Mouse (Mus musculus) embryonic fibroblast, embryonic 13.5 days (primary cell): ENCODE results near the gene B3gnt9. TPM values are rescaled to one million over a fixed set of nuclear protein-coding genes. Genes with fewer than 3 reads are reported as not detected.
"Not testable (repeated sequence)": the region's sequence is repeated elsewhere in the genome, so short reads cannot be mapped to it uniquely, and the experiment has no call there.

ENCODE experiments used
- H3K27ac ChIP-seq: 2 replicates; pipeline ENCODE4 v1.5.1; 2012; ENCODE audit warnings: low read length, control low read depth, inconsistent platforms; ENCODE audit not compliant: insufficient read depth
- H3K4me1 ChIP-seq: 2 replicates; pipeline ENCODE4 v1.6.1; 2011; ENCODE audit warnings: low read length; ENCODE audit not compliant: control insufficient read depth, insufficient read depth
- H3K4me3 ChIP-seq: 2 replicates; pipeline ENCODE4 v1.5.1; 2011; ENCODE audit warnings: mild to moderate bottlenecking, control low read depth, low read length; ENCODE audit not compliant: insufficient read depth
- CTCF ChIP-seq: IDR thresholded peaks from 2 replicates; pipeline ENCODE4 v1.5.1; 2011; ENCODE audit warnings: mild to moderate bottlenecking, control low read depth, low read length, moderate library complexity, borderline replicate concordance; ENCODE audit not compliant: insufficient read depth
- POLR2A ChIP-seq: IDR thresholded peaks from 2 replicates; pipeline ENCODE4 v1.6.1; 2011; ENCODE audit warnings: low read depth, mild to moderate bottlenecking, control low read depth, low read length, moderate library complexity
- polyA plus RNA-seq: library from polyadenylated mRNA; stranded (reverse); fragments of >200 nt; gene quantifications from 2 replicates; pipeline ENCODE4 v1.2.4, GENCODE M21; 2011; ENCODE audit warnings: low read depth; ENCODE audit not compliant: missing spikeins, insufficient read length

B3gnt9 gene
- polyA plus RNA-seq, 1 experiment = 33.2 TPM

GRCm38 (mm10) chr8:105293405-105293804 is 38.5 kb upstream of the B3gnt9 start:
- no peak overlapping the region for H3K27ac ChIP-seq
- no peak overlapping the region for H3K4me3 ChIP-seq
- no peak for TF ChIP-seq CTCF
- TF ChIP-seq POLR2A = no peak
- H3K4me1 ChIP-seq = no peaks in the 10 kb centered on the region

- no peak overlapping the region for H3K27ac ChIP-seq
- no peak for TF ChIP-seq CTCF
- TF ChIP-seq POLR2A = no peak
- H3K4me3 ChIP-seq = no peak overlapping the region
- H3K4me1 ChIP-seq = no peaks in the 10 kb centered on the region
These were observed 37.5 kb upstream of the B3gnt9 start for GRCm38 (mm10) chr8:105292471-105292870.

GRCm38 (mm10) chr8:105291802-105292201 is 36.8 kb upstream of the B3gnt9 start:
- H3K4me1 ChIP-seq, H3K27ac ChIP-seq, H3K4me3 ChIP-seq: not testable (repeated sequence)

GRCm38 (mm10) chr8:105291364-105291763 is 36.4 kb upstream of the B3gnt9 start:
- not testable (repeated sequence) for H3K4me3 ChIP-seq

GRCm38 (mm10) chr8:105290554-105291314 is 35.8 kb upstream of the B3gnt9 start:
- H3K27ac ChIP-seq = no peak overlapping the region
- no peak overlapping the region for H3K4me3 ChIP-seq
- TF ChIP-seq CTCF (peak; percentile 91), POLR2A (no peak)
- H3K4me1 ChIP-seq = no peaks in the 10 kb centered on the region

More at GRCm38 (mm10) chr8:105291364-105291763, 36.4 kb upstream of the B3gnt9 start:
- not testable (repeated sequence) for H3K4me1 ChIP-seq, H3K27ac ChIP-seq

GRCm38 (mm10) chr8:105289805-105290460 is 35.0 kb upstream of the B3gnt9 start, which contains the start of gene 4931428F04Rik:
TSS of gene 4931428F04Rik (minus strand) at chr8:105289864.
- TF ChIP-seq POLR2A (no peak), CTCF (peak; percentile 89)
- H3K4me3 ChIP-seq = peak within 1 kb of the TSS; percentile 37
- peak within 1 kb of the TSS; percentile 55 for H3K27ac ChIP-seq
- H3K4me1 ChIP-seq = no peaks in the 10 kb centered on the region

- H3K4me3 ChIP-seq = peak overlapping the region; percentile 37
- no peak for TF ChIP-seq CTCF
- TF ChIP-seq POLR2A = peak; percentile 70
- H3K27ac ChIP-seq = peak overlapping the region; percentile 55
- H3K4me1 ChIP-seq = no peaks in the 10 kb centered on the region
These were observed 34.2 kb upstream of the B3gnt9 start for GRCm38 (mm10) chr8:105288958-105289732.

- Histone ChIP-seq H3K4me1 (no peaks in the 10 kb centered on the region), H3K4me3 (peak overlapping the region; percentile 20), H3K27ac (no peak overlapping the region)
- TF ChIP-seq POLR2A (no peak), CTCF (no peak)
These were observed 33.3 kb upstream of the B3gnt9 start for GRCm38 (mm10) chr8:105288231-105288630.

- no peak for TF ChIP-seq POLR2A
- TF ChIP-seq CTCF = no peak
- no peak overlapping the region for H3K4me3 ChIP-seq
- H3K4me1 ChIP-seq = no peaks in the 10 kb centered on the region
- H3K27ac ChIP-seq = no peak overlapping the region
These were observed 32.0 kb upstream of the B3gnt9 start for GRCm38 (mm10) chr8:105286907-105287306.

- no peak for TF ChIP-seq POLR2A
- TF ChIP-seq CTCF = no peak
- no peaks in the 10 kb centered on the region for H3K4me1 ChIP-seq
- no peak overlapping the region for H3K4me3 ChIP-seq
- no peak overlapping the region for H3K27ac ChIP-seq
These were observed 30.6 kb upstream of the B3gnt9 start for GRCm38 (mm10) chr8:105285514-105285913.
